27 mouse cellular contexts compared by ENCODE assay signal in the genomic region with DNA sequence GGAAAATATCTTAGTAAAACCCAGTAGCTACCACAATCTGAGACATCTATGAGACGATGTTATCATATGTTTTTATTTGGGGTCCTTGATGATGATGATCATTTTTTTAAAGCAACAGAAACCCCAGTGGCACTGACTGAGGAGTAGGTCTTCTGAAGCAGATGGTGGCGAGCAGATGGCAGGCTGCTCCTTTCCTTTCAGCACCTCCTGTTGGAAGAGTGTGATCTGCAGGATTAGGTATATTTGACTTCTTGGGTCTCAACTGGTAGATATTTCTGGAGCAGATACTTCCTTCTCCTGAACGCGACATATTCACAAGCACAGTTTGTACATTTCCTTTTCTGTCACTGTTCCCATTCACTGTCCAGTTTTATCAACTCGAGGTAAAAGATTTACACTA.
DNase-seq lines count a peak whose midpoint lies in the region; ATAC-seq and TF ChIP-seq lines count a peak whose summit lies in the region.
"Had no signal": no experiment of that assay in that cellular context is flagged by ENCODE, and none has a peak within 500 bp of the region (broad histone marks: within the 10 kb centered on the region; RNA-seq: fewer than 3 reads in every experiment).

No protein-coding gene starts in this region.

- DNase-seq in layer of hippocampus, adult 11-12 months (ENCODE audit: low spot score) = peak; percentile 11
- no peak for DNase-seq in layer of hippocampus, adult 9-10 months (ENCODE audit: low spot score)
- peak; percentile 9 to 44 for DNase-seq in left cerebral cortex, adult 2 months (ENCODE audit: extremely low spot score in 1 of 2, low spot score in 2 of 2)
- DNase-seq in right cerebral cortex, postnatal 10 days (ENCODE audit: low spot score in 2 of 2) = peak; percentile 31 to 57
- DNase-seq in B cell, adult 2 months = no peak
- DNase-seq in lung, postnatal 36 days = no peak
- DNase-seq: adrenal gland, postnatal 36 days; cerebellum, adult 8-10 months; gastrocnemius, postnatal 14 days; heart, adult 2 months; kidney, adult 11 months; lung, adult 2 months; lung, postnatal 4 days; retina, postnatal 1 day had no signal

- ATAC-seq in frontal cortex, adult (ENCODE audit: low TSS enrichment) = peak; percentile 89
- no peak for ATAC-seq in erythroid progenitor cell, adult 5-6 weeks (replicated peaks; ENCODE audit: low FRiP score, poor library complexity, severe bottlenecking)
- ATAC-seq: forebrain, embryonic 14.5 days; hindbrain, postnatal 0 days; liver, embryonic 12.5 days had no signal

- no peak overlapping the region for H3K4me3 ChIP-seq in left cerebral cortex, adult 2 months
- H3K4me3 ChIP-seq: embryonic facial prominence, embryonic 12.5 days; erythroblast, embryonic 14.5 days; heart, adult 2 months; heart, embryonic 15.5 days; layer of hippocampus, adult 2 months; limb, embryonic 12.5 days; liver, embryonic 12.5 days; midbrain, embryonic 10.5 days had no signal

- no peak; the same call in 1 of the 2 replicates for TF ChIP-seq CTCF in left cerebral cortex, adult 2 months (IDR thresholded peaks at IDR 0.05)

- intact Hi-C loops in left cerebral cortex, adult 2 months (cut with DNase I) = loop anchor here (5.0 kb wide), 2 partner anchors 261 to 351 kb away; no protein-coding TSS in a partner anchor

- peak overlapping the region; percentile 61 for H3K27ac ChIP-seq in left cerebral cortex, adult 2 months
- H3K27ac ChIP-seq: embryonic facial prominence, embryonic 12.5 days; heart, adult 2 months; heart, embryonic 15.5 days; hindbrain, postnatal 0 days; kidney, postnatal 0 days; layer of hippocampus, adult 2 months; limb, embryonic 12.5 days; liver, embryonic 12.5 days; midbrain, embryonic 10.5 days; stomach, postnatal 0 days had no signal

Comparison
In these comparisons a context has a peak if more than half of its experiments do, and no peak if none do; other contexts are left out.
1. DNase-seq: peak in layer of hippocampus, adult 11-12 months (single experiment), left cerebral cortex, adult 2 months (2 of 2) and right cerebral cortex, postnatal 10 days (2 of 2); none in layer of hippocampus, adult 9-10 months (single experiment), B cell, adult 2 months (0 of 2) and lung, postnatal 36 days (single experiment).